Mouse (Mus musculus): ENCODE measurements at regions not wholly inside any gene's neighbourhood (a gene's known extent, or its start where the extent isn't known, plus 50 kb on each side); places are given as distances from the start of the nearest gene placed in this dataset.

GRCm38 (mm10) chr7:87122516-87122915, 123.4 kb upstream of the Nox4 start:
- no peak for DNase-seq (ENCODE audit: low read depth, low spot score)
- Histone ChIP-seq H3K36me3 (ENCODE audit: control insufficient read depth in 1 of 2, insufficient read depth in 2 of 2, low read length in 2 of 2) (no peaks in the 10 kb centered on the region), H3K9me3 (replicated peaks; ENCODE audit: insufficient read depth, low read length) (no peaks in the 10 kb centered on the region), H3K27ac (ENCODE audit: control insufficient read depth, low read depth, low read length) (no peak overlapping the region), H3K27me3 (ENCODE audit: control insufficient read depth in 1 of 2, insufficient read depth in 2 of 2, low read length in 2 of 2) (no peaks in the 10 kb centered on the region), H3K79me2 (ENCODE audit: control insufficient read depth, insufficient read depth, low read length, poor library complexity) (no peaks in the 10 kb centered on the region), H3K4me3 (ENCODE audit: control insufficient read depth in 1 of 2, insufficient read depth in 1 of 2, low read depth in 2 of 2, low read length in 2 of 2) (no peak overlapping the region), H3K9ac (ENCODE audit: control insufficient read depth, low read depth, low read length, poor library complexity, severe bottlenecking) (no peak overlapping the region), H3K4me1 (ENCODE audit: control insufficient read depth in 1 of 2, insufficient read depth in 2 of 2, low read length in 2 of 2) (no peaks in the 10 kb centered on the region)
- TF ChIP-seq CTCF (IDR thresholded peaks at IDR 0.05 in 2 of 3, conservative IDR thresholded peaks at IDR 0.05 in 1 of 3; ENCODE audit: control insufficient read depth in 1 of 3, insufficient read depth in 1 of 3, low read depth in 2 of 3, low read length in 3 of 3, poor library complexity in 1 of 3, severe bottlenecking in 1 of 3) = no peak
- TF ChIP-seq RCOR1 (IDR thresholded peaks at IDR 0.05; ENCODE audit: low read depth, low read length) = no peak
- no peak for TF ChIP-seq ETS1 (IDR thresholded peaks at IDR 0.05; ENCODE audit: low read depth, low read length)
- no peak for TF ChIP-seq NELFE (IDR thresholded peaks at IDR 0.05; ENCODE audit: low read depth, low read length)
- no peak for TF ChIP-seq E2F4 (IDR thresholded peaks at IDR 0.05; ENCODE audit: borderline replicate concordance, low read depth, low read length)
- no peak for TF ChIP-seq JUND (IDR thresholded peaks at IDR 0.05; ENCODE audit: low read depth, low read length)
- TF ChIP-seq ZC3H11A (IDR thresholded peaks at IDR 0.05; ENCODE audit: low read depth, low read length) = no peak
- no peak for TF ChIP-seq ZNF384 (IDR thresholded peaks at IDR 0.05; ENCODE audit: low read depth, low read length)
- no peak for TF ChIP-seq CHD1 (IDR thresholded peaks at IDR 0.05; ENCODE audit: low read depth, low read length)
- TF ChIP-seq ELF1 (IDR thresholded peaks at IDR 0.05; ENCODE audit: low read depth, low read length) = no peak
- TF ChIP-seq POLR2A (IDR thresholded peaks at IDR 0.05; ENCODE audit: control insufficient read depth in 1 of 2, insufficient read depth in 1 of 2, low read depth in 1 of 2, low read length in 2 of 2, poor library complexity in 1 of 2) = no peak
- no peak for TF ChIP-seq MXI1 (IDR thresholded peaks at IDR 0.05; ENCODE audit: low read depth, low read length)
- no peak for TF ChIP-seq POLR2AphosphoS2 (IDR thresholded peaks at IDR 0.05; ENCODE audit: low read length)
- no peak for TF ChIP-seq TBP (IDR thresholded peaks at IDR 0.05; ENCODE audit: low read depth, low read length)
- TF ChIP-seq RAD21 (IDR thresholded peaks at IDR 0.05; ENCODE audit: low read depth, low read length) = no peak

GRCm38 (mm10) chr7:87145896-87146295, 100.0 kb upstream of the Nox4 start:
- H3K79me2 ChIP-seq (ENCODE audit: control insufficient read depth, insufficient read depth, low read length, poor library complexity) = no peaks in the 10 kb centered on the region
- no peak for TF ChIP-seq USF1 (IDR thresholded peaks at IDR 0.05; ENCODE audit: low read depth, low read length)
- no peak for TF ChIP-seq KAT2A (conservative IDR thresholded peaks at IDR 0.05; ENCODE audit: low read depth, low read length)
- TF ChIP-seq RAD21 (IDR thresholded peaks at IDR 0.05; ENCODE audit: low read depth, low read length) = no peak
- TF ChIP-seq ELF1 (IDR thresholded peaks at IDR 0.05; ENCODE audit: low read depth, low read length) = no peak
- TF ChIP-seq HCFC1 (IDR thresholded peaks at IDR 0.05; ENCODE audit: low read depth, low read length) = no peak
- TF ChIP-seq MYB (IDR thresholded peaks at IDR 0.05; ENCODE audit: low read depth, low read length) = no peak
- TF ChIP-seq ZKSCAN1 (IDR thresholded peaks at IDR 0.05; ENCODE audit: low read depth, low read length) = no peak
- TF ChIP-seq POLR2AphosphoS2 (IDR thresholded peaks at IDR 0.05; ENCODE audit: low read length) = no peak
- no peak for TF ChIP-seq JUND (IDR thresholded peaks at IDR 0.05; ENCODE audit: low read depth, low read length)
- no peak for TF ChIP-seq GATA1 (IDR thresholded peaks at IDR 0.05; ENCODE audit: low read depth, low read length)
- no peak for TF ChIP-seq POLR2A (IDR thresholded peaks at IDR 0.05; ENCODE audit: control insufficient read depth in 1 of 2, insufficient read depth in 1 of 2, low read depth in 1 of 2, low read length in 2 of 2, poor library complexity in 1 of 2)
- TF ChIP-seq MEF2A (IDR thresholded peaks at IDR 0.05; ENCODE audit: extremely low read depth, insufficient replicate concordance, low read depth, low read length, poor library complexity, severe bottlenecking) = no peak
- TF ChIP-seq NRF1 (IDR thresholded peaks at IDR 0.05; ENCODE audit: insufficient read depth, low read depth, low read length, poor library complexity, severe bottlenecking) = no peak
- TF ChIP-seq SIN3A (IDR thresholded peaks at IDR 0.05; ENCODE audit: low read length) = no peak
- no peak for TF ChIP-seq POLR2AphosphoS5 (IDR thresholded peaks at IDR 0.05; ENCODE audit: borderline replicate concordance, low read depth, low read length)
- no peak for TF ChIP-seq ETS1 (IDR thresholded peaks at IDR 0.05; ENCODE audit: low read depth, low read length)
- H3K9me3 ChIP-seq (replicated peaks; ENCODE audit: insufficient read depth, low read length) = no peaks in the 10 kb centered on the region
- no peaks in the 10 kb centered on the region for H3K4me1 ChIP-seq (ENCODE audit: control insufficient read depth in 1 of 2, insufficient read depth in 2 of 2, low read length in 2 of 2)
- H3K27me3 ChIP-seq (ENCODE audit: control insufficient read depth in 1 of 2, insufficient read depth in 2 of 2, low read length in 2 of 2) = no peaks in the 10 kb centered on the region
- DNase-seq (ENCODE audit: low read depth, low spot score) = no peak
- H3K4me3 ChIP-seq (ENCODE audit: control insufficient read depth in 1 of 2, insufficient read depth in 1 of 2, low read depth in 2 of 2, low read length in 2 of 2) = no peak overlapping the region
- H3K36me3 ChIP-seq (ENCODE audit: control insufficient read depth in 1 of 2, insufficient read depth in 2 of 2, low read length in 2 of 2) = no peaks in the 10 kb centered on the region
- H3K27ac ChIP-seq (ENCODE audit: control insufficient read depth, low read depth, low read length) = no peak overlapping the region
- H3K9ac ChIP-seq (ENCODE audit: control insufficient read depth, low read depth, low read length, poor library complexity, severe bottlenecking) = no peak overlapping the region
